Mouse (Mus musculus): ENCODE measurements around the gene Focad.

DNA sequence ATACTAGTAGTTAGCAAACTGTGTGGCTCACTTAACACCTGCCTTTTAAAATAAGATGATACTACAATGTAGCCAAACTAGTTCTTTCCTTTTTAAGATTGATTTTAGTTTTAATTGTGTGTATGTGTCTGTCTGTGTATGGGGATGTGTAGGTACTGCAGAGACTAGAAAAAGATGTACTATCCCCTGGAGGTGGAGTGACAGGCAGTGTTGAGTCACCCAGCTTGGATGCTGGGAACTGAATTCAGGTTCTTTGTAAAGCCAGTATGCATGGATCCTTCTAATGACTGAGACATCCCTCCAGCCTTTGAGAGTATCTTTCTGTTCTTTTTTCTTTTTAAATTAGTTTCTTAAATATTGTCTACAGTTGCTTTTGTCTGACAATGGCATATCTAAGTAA lies 23.5 kb downstream of the Focad start:
- TF ChIP-seq CTCF (IDR thresholded peaks at IDR 0.05; ENCODE audit: extremely low read depth, insufficient read depth, low read length): no peak
- TF ChIP-seq POLR2A (IDR thresholded peaks at IDR 0.05; ENCODE audit: extremely low read depth, insufficient read depth, low read length): no peak
